Mouse (Mus musculus) liver, embryonic 14.5 days (tissue): ENCODE measurements around the gene Hist1h2bp.

Experiments used
- CTCF ChIP-seq: IDR thresholded peaks from 2 replicates; pipeline ENCODE4 v1.5.1; 2016; ENCODE audit warnings: antibody characterized with exemption, low read depth, control low read depth
- EP300 ChIP-seq: IDR thresholded peaks from 2 replicates; pipeline ENCODE4 v1.6.1; 2016; ENCODE audit warnings: antibody characterized with exemption, low read depth

- TF ChIP-seq CTCF = no peak
- no peak for TF ChIP-seq EP300
Measured at GRCm38 (mm10) chr13:21789925-21790324, 2.7 kb downstream of the Hist1h2bp start.
